Mouse (Mus musculus) CD4-positive, CD25-positive, alpha-beta regulatory T cell, adult 2 months (primary cell): ENCODE data around the gene Dtnb.

ENCODE experiments used
- DNase-seq: peaks from one replicate; pipeline ENCODE4 v3.0.0-alpha.2; 2012; ENCODE audit warnings: low read depth, low spot score

The Dtnb gene

GRCm38 (mm10) chr12:3732623-3733265, 160.6 kb downstream of the Dtnb start:
- DNase-seq: no peak

GRCm38 (mm10) chr12:3733328-3733727, 161.1 kb downstream of the Dtnb start:
- no peak for DNase-seq

- DNase-seq: no peak
Observed at GRCm38 (mm10) chr12:3737009-3737408, 164.8 kb downstream of the Dtnb start.

GRCm38 (mm10) chr12:3738741-3739529, 166.8 kb downstream of the Dtnb start:
- no peak for DNase-seq

- DNase-seq: peak; percentile 39
Observed at GRCm38 (mm10) chr12:3739749-3740704, 167.8 kb downstream of the Dtnb start.

GRCm38 (mm10) chr12:3740705-3741081, 168.5 kb downstream of the Dtnb start:
- DNase-seq: no peak

GRCm38 (mm10) chr12:3745432-3746105, 173.4 kb downstream of the Dtnb start:
- peak; percentile 69 for DNase-seq

- no peak for DNase-seq
Observed at GRCm38 (mm10) chr12:3746369-3746768, 174.2 kb downstream of the Dtnb start.

GRCm38 (mm10) chr12:3747583-3747982, 175.4 kb downstream of the Dtnb start:
- no peak for DNase-seq

GRCm38 (mm10) chr12:3755522-3755921, 183.3 kb downstream of the Dtnb start:
- peak; percentile 64 for DNase-seq

- no peak for DNase-seq
Observed at GRCm38 (mm10) chr12:3756216-3756615, 184.0 kb downstream of the Dtnb start.

- DNase-seq: no peak
Observed at GRCm38 (mm10) chr12:3758127-3758526, 185.9 kb downstream of the Dtnb start.

GRCm38 (mm10) chr12:3759419-3759818, 187.2 kb downstream of the Dtnb start:
- peak; percentile 61 for DNase-seq

GRCm38 (mm10) chr12:3760876-3761590, 188.9 kb downstream of the Dtnb start:
- no peak for DNase-seq

- DNase-seq: no peak
Observed at GRCm38 (mm10) chr12:3761591-3762295, 189.6 kb downstream of the Dtnb start.

GRCm38 (mm10) chr12:3764191-3764804, 192.1 kb downstream of the Dtnb start:
- DNase-seq: no peak

- DNase-seq: no peak
Observed at GRCm38 (mm10) chr12:3767360-3767759, 195.2 kb downstream of the Dtnb start.

- no peak for DNase-seq
Observed at GRCm38 (mm10) chr12:3768391-3768790, 196.2 kb downstream of the Dtnb start.

- no peak for DNase-seq
Observed at GRCm38 (mm10) chr12:3770546-3770945, 198.4 kb downstream of the Dtnb start.

- DNase-seq: no peak
Observed at GRCm38 (mm10) chr12:3771080-3771479, 198.9 kb downstream of the Dtnb start.
